Mouse (Mus musculus): Measurements from ENCODE around the gene Ercc6l.
"Not testable (repeated sequence)": the region's sequence is repeated elsewhere in the genome, so short reads cannot be mapped to it uniquely, and the experiment has no call there.

The Ercc6l gene

DNA sequence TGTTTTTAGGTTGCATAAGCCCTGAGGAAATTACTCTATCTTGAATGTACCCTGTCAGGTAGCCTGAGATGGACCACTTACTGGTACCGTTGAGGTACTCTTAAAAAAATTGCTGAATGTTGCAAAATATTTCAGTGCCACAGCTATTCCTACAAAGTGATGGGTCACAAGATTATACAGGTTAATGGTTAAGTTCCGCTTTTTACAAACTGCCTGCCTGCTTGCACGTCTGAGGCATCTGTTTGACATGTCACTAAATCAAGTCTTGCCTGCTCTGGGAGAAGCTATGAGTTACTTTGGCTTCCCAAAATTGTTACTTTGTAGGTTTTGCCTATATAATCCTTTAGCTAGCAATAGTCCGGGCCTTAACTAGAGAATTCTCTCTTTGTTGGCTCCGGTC lies 47.5 kb downstream of the Ercc6l start:
- DNase-seq (ENCODE audit: low spot score in 2 of 2): not testable (repeated sequence)

DNA sequence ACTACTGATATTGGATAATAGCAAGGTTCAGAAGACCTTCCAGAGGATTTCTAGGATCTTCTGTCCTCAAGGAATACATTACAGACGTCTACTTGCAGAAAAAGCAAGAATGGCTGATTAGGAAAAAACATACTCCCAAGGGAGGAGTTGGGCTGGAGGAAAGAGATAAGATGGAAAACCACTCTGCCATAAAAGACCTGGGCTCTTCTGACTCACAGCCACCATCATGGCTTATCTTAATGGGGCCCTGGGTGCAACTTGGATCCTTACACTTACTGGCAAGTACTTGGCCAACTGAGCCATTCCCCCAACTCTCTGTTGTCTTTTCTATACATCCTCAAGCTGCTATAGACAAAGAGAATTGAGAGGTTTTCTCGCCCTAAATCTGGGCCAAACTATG lies 53.1 kb downstream of the Ercc6l start:
- not testable (repeated sequence) for DNase-seq (ENCODE audit: low spot score in 2 of 2)

DNA sequence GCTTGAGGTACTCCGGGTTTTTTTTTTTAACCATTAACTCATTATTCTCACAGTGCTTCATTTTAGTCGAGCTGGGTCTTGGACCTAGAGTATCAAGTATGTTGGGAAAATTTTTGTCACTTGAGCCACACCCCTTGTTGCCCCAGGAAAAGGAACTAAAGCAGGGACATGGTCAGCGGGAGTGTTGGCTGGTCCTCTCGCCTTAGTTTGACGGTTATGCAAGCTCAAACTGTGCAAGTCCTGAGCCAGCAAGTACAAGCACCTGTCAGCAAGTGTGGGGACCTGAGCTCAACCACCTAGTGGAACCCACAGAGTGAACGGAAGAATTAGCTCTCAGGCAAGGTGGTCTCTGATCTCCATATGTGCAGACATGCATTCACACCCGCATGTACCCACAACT lies 55.0 kb downstream of the Ercc6l start:
- DNase-seq (ENCODE audit: low spot score in 2 of 2): no peak

DNA sequence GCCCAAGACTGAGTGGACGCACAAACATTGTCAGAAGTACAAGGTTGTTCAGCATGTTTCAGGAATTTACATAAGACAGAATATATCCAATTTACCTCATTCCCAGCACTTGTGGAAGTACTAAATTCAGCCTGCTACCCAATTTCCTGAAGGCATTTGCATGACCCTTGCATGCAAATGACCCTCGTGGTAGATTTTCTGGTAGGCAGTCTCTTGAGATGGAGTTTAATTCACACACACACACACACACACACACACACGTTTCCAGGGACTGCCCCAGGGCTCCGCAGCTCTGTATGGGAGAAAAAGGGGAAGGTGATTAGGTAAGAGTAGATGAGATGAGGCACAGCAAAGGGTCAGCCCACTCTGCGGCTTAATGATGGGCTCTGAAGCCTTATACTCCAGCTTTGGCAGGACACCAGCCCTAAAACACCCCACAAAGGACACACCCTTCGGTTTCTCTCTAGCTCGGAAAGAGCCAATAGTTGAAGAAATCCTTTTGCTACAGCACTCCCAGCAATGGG lies 62.4 kb downstream of the Ercc6l start:
- no peak for DNase-seq (ENCODE audit: low spot score in 2 of 2)
